Mouse (Mus musculus): ENCODE data around the gene Zbed5.
"Not testable (repeated sequence)": the region's sequence is repeated elsewhere in the genome, so short reads cannot be mapped to it uniquely, and the experiment has no call there.

GRCm38 (mm10) chr5:129915491-129915890 lies 20.0 kb downstream of the Zbed5 start:
- TF ChIP-seq POLR2A (IDR thresholded peaks at IDR 0.05; ENCODE audit: low read depth, low read length); CTCF (IDR thresholded peaks at IDR 0.05; ENCODE audit: extremely low read depth, insufficient read length, insufficient replicate concordance, low read depth, low read length): not testable (repeated sequence)
